25 mouse cellular contexts compared by ENCODE assay signal in genomic region chr17:31811333-31811732, GRCm38 (mm10). TPM values are rescaled to one million over a fixed set of nuclear protein-coding genes. Genes with fewer than 3 reads are reported as not detected.
DNase-seq lines count a peak whose midpoint lies in the region; ATAC-seq and TF ChIP-seq lines count a peak whose summit lies in the region.
"Had no signal": no experiment of that assay in that cellular context is flagged by ENCODE, and none has a peak within 500 bp of the region (broad histone marks: within the 10 kb centered on the region; RNA-seq: fewer than 3 reads in every experiment).

No protein-coding gene starts in this region.

- no peak for ATAC-seq in midbrain, embryonic 13.5 days
- ATAC-seq: CD4-positive, CD25-positive, alpha-beta regulatory T cell, adult 4 months; forebrain, embryonic 13.5 days; forebrain, embryonic 15.5 days; forebrain, postnatal 0 days had no signal

- H3K27me3 ChIP-seq in midbrain, embryonic 13.5 days: 0 out of 2 replicates have a peak, but pooled peaks cover 2% of the 10 kb centered on the region
- H3K27me3 ChIP-seq: CH12.LX; embryonic facial prominence, embryonic 12.5 days; forebrain, embryonic 13.5 days; forebrain, embryonic 15.5 days had no signal

- no peak overlapping the region for H3K4me3 ChIP-seq in gastrocnemius, adult 2 months
- H3K4me3 ChIP-seq in midbrain, embryonic 13.5 days (replicated peaks): no peak overlapping the region
- H3K4me3 ChIP-seq: embryonic facial prominence, embryonic 10.5 days; embryonic facial prominence, embryonic 12.5 days; forebrain, embryonic 13.5 days; forebrain, embryonic 15.5 days had no signal

- no peak for TF ChIP-seq CTCF in gastrocnemius, adult 2 months (IDR thresholded peaks at IDR 0.05)

- intact Hi-C loops in gastrocnemius, adult 2 months (cut with DNase I): no loop called here

- H3K27ac ChIP-seq in gastrocnemius, adult 2 months: no peak overlapping the region
- no peak overlapping the region for H3K27ac ChIP-seq in midbrain, embryonic 13.5 days
- H3K27ac ChIP-seq: embryonic facial prominence, embryonic 10.5 days; embryonic facial prominence, embryonic 12.5 days; forebrain, embryonic 13.5 days had no signal

- peak; percentile 8 for DNase-seq in gastrocnemius, adult 2 months
- DNase-seq in gastrocnemius, adult 18-20 months (ENCODE audit: low spot score): no peak
- DNase-seq in ES-CJ7 (ENCODE audit: low read depth, low spot score) (peak; percentile 96), R1 (ENCODE audit: low read depth, low spot score) (peak; percentile 97)
- DNase-seq in naive thymus-derived CD4-positive, alpha-beta T cell, adult 2 months (ENCODE audit: low read depth): peak; percentile 30
- no peak for DNase-seq in layer of hippocampus, adult 9-11 months
- no peak for DNase-seq in testis, postnatal 14 days (ENCODE audit: low spot score)
- DNase-seq: adrenal gland, adult 2 months; adrenal gland, postnatal 10 days; adrenal gland, postnatal 25 days; B cell, adult 2 months; cerebellum, adult 11 months; cerebellum, adult 18-20 months; cerebellum, adult 8-10 months; cerebellum, postnatal 10 days; cerebellum, postnatal 25 days; forebrain, postnatal 0 days had no signal

- H3K4me1 ChIP-seq in midbrain, embryonic 13.5 days (replicated peaks): peaks cover 11% of the 10 kb centered on the region

- no peaks in the 10 kb centered on the region for H3K36me3 ChIP-seq in midbrain, embryonic 13.5 days
- H3K36me3 ChIP-seq: embryonic facial prominence, embryonic 10.5 days; embryonic facial prominence, embryonic 12.5 days; forebrain, embryonic 15.5 days; G1E had no signal

- no peak overlapping the region for H3K9ac ChIP-seq in midbrain, embryonic 13.5 days (replicated peaks)
- H3K9ac ChIP-seq: embryonic facial prominence, embryonic 12.5 days; forebrain, embryonic 13.5 days; forebrain, embryonic 15.5 days; forebrain, postnatal 0 days had no signal

- no peak overlapping the region for H3K4me2 ChIP-seq in midbrain, embryonic 13.5 days (replicated peaks)
- H3K4me2 ChIP-seq: embryonic facial prominence, embryonic 12.5 days; forebrain, embryonic 13.5 days; forebrain, embryonic 15.5 days had no signal

- H3K9me3 ChIP-seq in midbrain, embryonic 13.5 days: no peaks in the 10 kb centered on the region
- H3K9me3 ChIP-seq: embryonic facial prominence, embryonic 10.5 days; embryonic facial prominence, embryonic 12.5 days; forebrain, embryonic 13.5 days; forebrain, embryonic 15.5 days; G1E had no signal

- 33% methylated on average over 4 of the region's 4 CpGs for WGBS in midbrain, embryonic 13.5 days

RNA-seq across cellular contexts. Expression of gene Sik1, which starts 44.3 kb away (rescaled TPM):
- total RNA-seq in gastrocnemius, adult 2 months (2021): 10 to 100 TPM; 13.4 to 58.6 TPM
- total RNA-seq in gastrocnemius, adult 18-20 months (2021): 10 to 100 TPM; 23.5 to 27.8 TPM
- polyA plus RNA-seq in midbrain, embryonic 13.5 days (2015; fragmentation: Nextera tagmentation; extraction: Ambion mirVana): 16.9 and 17.6 TPM in 2 replicates

Comparison
In these comparisons a context has a peak if more than half of its experiments do, and no peak if none do; other contexts are left out.
1. DNase-seq: peak in gastrocnemius, adult 2 months (single experiment), ES-CJ7 (single experiment), R1 (single experiment) and naive thymus-derived CD4-positive, alpha-beta T cell, adult 2 months (single experiment); none in gastrocnemius, adult 18-20 months (single experiment), layer of hippocampus, adult 9-11 months (single experiment) and testis, postnatal 14 days (single experiment).